Mouse (Mus musculus): Measurements from ENCODE around the gene Pkd1l1. TPM values are rescaled to one million over a fixed set of nuclear protein-coding genes. Genes with fewer than 3 reads are reported as not detected.

Pkd1l1 gene
- polyA plus RNA-seq, 1 experiment from 2014 or later = not detected

- peak; percentile 35 for TF ChIP-seq CTCF (IDR thresholded peaks at IDR 0.05; ENCODE audit: low read depth)
These were observed 163.4 kb downstream of the Pkd1l1 start for GRCm38 (mm10) chr11:8809644-8810043.

GRCm38 (mm10) chr11:8807009-8807408, 166.1 kb downstream of the Pkd1l1 start:
- Histone ChIP-seq H3K27me3 (replicated peaks; ENCODE audit: control insufficient read depth, insufficient read depth, low read length) (no peaks in the 10 kb centered on the region), H3K4me3 (ENCODE audit: low read depth, low read length) (no peak overlapping the region), H3K9me3 (ENCODE audit: control insufficient read depth) (no peaks in the 10 kb centered on the region), H3K4me2 (replicated peaks; ENCODE audit: low read depth) (no peak overlapping the region), H3K9ac (ENCODE audit: low read depth, low read length) (no peak overlapping the region), H3K27ac (ENCODE audit: low read depth, low read length) (no peak overlapping the region), H3K4me1 (replicated peaks; ENCODE audit: control insufficient read depth, insufficient read depth, low read length) (no peaks in the 10 kb centered on the region), H3K36me3 (ENCODE audit: control insufficient read depth, insufficient read depth) (no peaks in the 10 kb centered on the region)
- no peak for ATAC-seq
- 80% methylated on average over 4 of the region's 4 CpGs for WGBS
- no peak for TF ChIP-seq CTCF (IDR thresholded peaks at IDR 0.05; ENCODE audit: low read depth)

More at GRCm38 (mm10) chr11:8809644-8810043, 163.4 kb downstream of the Pkd1l1 start:
- no peaks in the 10 kb centered on the region for H3K36me3 ChIP-seq (ENCODE audit: control insufficient read depth, insufficient read depth)
- H3K4me3 ChIP-seq (ENCODE audit: low read depth, low read length) = no peak overlapping the region
- no peaks in the 10 kb centered on the region for H3K4me1 ChIP-seq (replicated peaks; ENCODE audit: control insufficient read depth, insufficient read depth, low read length)
- H3K9ac ChIP-seq (ENCODE audit: low read depth, low read length) = no peak overlapping the region
- H3K4me2 ChIP-seq (replicated peaks; ENCODE audit: low read depth) = no peak overlapping the region
- no peaks in the 10 kb centered on the region for H3K9me3 ChIP-seq (ENCODE audit: control insufficient read depth)
- H3K27ac ChIP-seq (ENCODE audit: low read depth, low read length) = no peak overlapping the region
- 78% methylated on average over 1 of the region's 1 CpGs for WGBS
- no peaks in the 10 kb centered on the region for H3K27me3 ChIP-seq (replicated peaks; ENCODE audit: control insufficient read depth, insufficient read depth, low read length)
- ATAC-seq = no peak

DNA sequence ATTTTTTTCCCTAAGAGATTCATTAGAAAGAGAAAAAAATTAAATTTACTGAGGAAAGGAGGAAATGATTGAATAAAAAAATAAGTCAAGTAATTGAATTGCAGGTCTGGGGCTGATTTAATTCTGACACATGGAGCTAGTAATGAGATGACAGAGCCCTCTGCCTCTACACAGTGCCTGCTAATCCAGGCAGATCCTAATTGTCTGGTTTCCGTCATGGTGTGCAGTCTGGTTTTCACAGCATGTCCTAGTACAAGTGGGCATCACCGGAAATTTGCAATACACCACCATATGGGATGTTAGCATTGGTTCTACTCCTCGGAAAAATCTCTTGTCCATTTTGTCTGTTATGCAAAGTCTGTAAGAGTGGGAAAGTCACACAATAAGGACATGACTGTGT, 168.9 kb downstream of the Pkd1l1 start:
- H3K4me3 ChIP-seq (ENCODE audit: low read depth, low read length) = no peak overlapping the region
- no peak overlapping the region for H3K27ac ChIP-seq (ENCODE audit: low read depth, low read length)
- H3K9ac ChIP-seq (ENCODE audit: low read depth, low read length) = no peak overlapping the region
- no peaks in the 10 kb centered on the region for H3K27me3 ChIP-seq (replicated peaks; ENCODE audit: control insufficient read depth, insufficient read depth, low read length)
- H3K36me3 ChIP-seq (ENCODE audit: control insufficient read depth, insufficient read depth) = no peaks in the 10 kb centered on the region
- H3K4me2 ChIP-seq (replicated peaks; ENCODE audit: low read depth) = no peak overlapping the region
- no peak for TF ChIP-seq CTCF (IDR thresholded peaks at IDR 0.05; ENCODE audit: low read depth)
- ATAC-seq = no peak
- 74% methylated on average over 3 of the region's 3 CpGs for WGBS
- H3K4me1 ChIP-seq (replicated peaks; ENCODE audit: control insufficient read depth, insufficient read depth, low read length) = no peaks in the 10 kb centered on the region
- H3K9me3 ChIP-seq (ENCODE audit: control insufficient read depth) = no peaks in the 10 kb centered on the region

DNA sequence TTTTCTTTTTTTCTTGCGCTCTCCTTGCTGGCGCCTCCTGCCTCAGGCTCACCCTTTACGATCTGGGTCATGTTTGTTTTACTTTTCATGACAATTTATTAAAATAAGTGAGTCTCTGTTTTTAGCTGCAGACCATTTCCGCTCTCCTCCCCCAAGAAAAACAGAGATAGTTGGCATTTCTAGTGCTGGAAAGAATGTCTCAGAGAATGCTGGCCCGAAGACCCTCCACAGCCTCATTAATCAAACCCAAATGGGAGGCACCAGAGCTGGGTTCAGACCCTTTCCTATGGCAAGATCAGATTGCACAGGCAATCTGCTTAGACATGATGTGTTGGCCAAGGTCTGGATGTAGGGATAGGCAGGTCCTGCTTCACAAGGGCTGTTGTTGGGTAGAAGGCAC, 175.6 kb downstream of the Pkd1l1 start:
- TF ChIP-seq CTCF (IDR thresholded peaks at IDR 0.05; ENCODE audit: low read depth) = no peak
- no peak overlapping the region for H3K9ac ChIP-seq (ENCODE audit: low read depth, low read length)
- 34% methylated on average over 5 of the region's 5 CpGs for WGBS
- H3K36me3 ChIP-seq (ENCODE audit: control insufficient read depth, insufficient read depth) = no peaks in the 10 kb centered on the region
- no peak for ATAC-seq
- no peaks in the 10 kb centered on the region for H3K4me1 ChIP-seq (replicated peaks; ENCODE audit: control insufficient read depth, insufficient read depth, low read length)
- no peaks in the 10 kb centered on the region for H3K9me3 ChIP-seq (ENCODE audit: control insufficient read depth)
- no peaks in the 10 kb centered on the region for H3K27me3 ChIP-seq (replicated peaks; ENCODE audit: control insufficient read depth, insufficient read depth, low read length)
- H3K4me2 ChIP-seq (replicated peaks; ENCODE audit: low read depth) = no peak overlapping the region
- H3K4me3 ChIP-seq (ENCODE audit: low read depth, low read length) = no peak overlapping the region
- H3K27ac ChIP-seq (ENCODE audit: low read depth, low read length) = no peak overlapping the region

GRCm38 (mm10) chr11:8795031-8795430, 178.0 kb downstream of the Pkd1l1 start:
- Histone ChIP-seq H3K9ac (ENCODE audit: low read depth, low read length) (no peak overlapping the region), H3K27me3 (replicated peaks; ENCODE audit: control insufficient read depth, insufficient read depth, low read length) (no peaks in the 10 kb centered on the region), H3K4me2 (replicated peaks; ENCODE audit: low read depth) (no peak overlapping the region), H3K9me3 (ENCODE audit: control insufficient read depth) (no peaks in the 10 kb centered on the region), H3K4me3 (ENCODE audit: low read depth, low read length) (no peak overlapping the region), H3K36me3 (ENCODE audit: control insufficient read depth, insufficient read depth) (no peaks in the 10 kb centered on the region), H3K4me1 (replicated peaks; ENCODE audit: control insufficient read depth, insufficient read depth, low read length) (no peaks in the 10 kb centered on the region), H3K27ac (ENCODE audit: low read depth, low read length) (no peak overlapping the region)
- TF ChIP-seq CTCF (IDR thresholded peaks at IDR 0.05; ENCODE audit: low read depth) = no peak
- ATAC-seq = no peak
- WGBS = 80% methylated on average over 3 of the region's 3 CpGs

- Histone ChIP-seq H3K4me1 (replicated peaks; ENCODE audit: control insufficient read depth, insufficient read depth, low read length) (no peaks in the 10 kb centered on the region), H3K4me3 (ENCODE audit: low read depth, low read length) (no peak overlapping the region), H3K27me3 (replicated peaks; ENCODE audit: control insufficient read depth, insufficient read depth, low read length) (no peaks in the 10 kb centered on the region), H3K4me2 (replicated peaks; ENCODE audit: low read depth) (no peak overlapping the region), H3K9me3 (ENCODE audit: control insufficient read depth) (no peaks in the 10 kb centered on the region), H3K27ac (ENCODE audit: low read depth, low read length) (no peak overlapping the region), H3K36me3 (ENCODE audit: control insufficient read depth, insufficient read depth) (no peaks in the 10 kb centered on the region), H3K9ac (ENCODE audit: low read depth, low read length) (no peak overlapping the region)
- 54% methylated on average over 2 of the region's 2 CpGs for WGBS
- ATAC-seq = no peak
- no peak for TF ChIP-seq CTCF (IDR thresholded peaks at IDR 0.05; ENCODE audit: low read depth)
These were observed 180.9 kb downstream of the Pkd1l1 start for GRCm38 (mm10) chr11:8792146-8792545.

- Histone ChIP-seq H3K9ac (ENCODE audit: low read depth, low read length) (no peak overlapping the region), H3K4me3 (ENCODE audit: low read depth, low read length) (no peak overlapping the region), H3K36me3 (ENCODE audit: control insufficient read depth, insufficient read depth) (no peaks in the 10 kb centered on the region), H3K4me2 (replicated peaks; ENCODE audit: low read depth) (no peak overlapping the region), H3K27me3 (replicated peaks; ENCODE audit: control insufficient read depth, insufficient read depth, low read length) (no peaks in the 10 kb centered on the region), H3K4me1 (replicated peaks; ENCODE audit: control insufficient read depth, insufficient read depth, low read length) (no peaks in the 10 kb centered on the region), H3K9me3 (ENCODE audit: control insufficient read depth) (no peaks in the 10 kb centered on the region), H3K27ac (ENCODE audit: low read depth, low read length) (no peak overlapping the region)
- WGBS = 77% methylated on average over 5 of the region's 5 CpGs
- no peak for ATAC-seq
- TF ChIP-seq CTCF (IDR thresholded peaks at IDR 0.05; ENCODE audit: low read depth) = no peak
These were observed 183.9 kb downstream of the Pkd1l1 start for GRCm38 (mm10) chr11:8789186-8789585.
